Mouse (Mus musculus): Measurements from ENCODE around the gene Myh14. TPM values are rescaled to one million over a fixed set of nuclear protein-coding genes. Genes with fewer than 3 reads are reported as not detected.

Gene Myh14
- polyA plus RNA-seq, 1 experiment from 2014 or later = 1.9 TPM

DNA sequence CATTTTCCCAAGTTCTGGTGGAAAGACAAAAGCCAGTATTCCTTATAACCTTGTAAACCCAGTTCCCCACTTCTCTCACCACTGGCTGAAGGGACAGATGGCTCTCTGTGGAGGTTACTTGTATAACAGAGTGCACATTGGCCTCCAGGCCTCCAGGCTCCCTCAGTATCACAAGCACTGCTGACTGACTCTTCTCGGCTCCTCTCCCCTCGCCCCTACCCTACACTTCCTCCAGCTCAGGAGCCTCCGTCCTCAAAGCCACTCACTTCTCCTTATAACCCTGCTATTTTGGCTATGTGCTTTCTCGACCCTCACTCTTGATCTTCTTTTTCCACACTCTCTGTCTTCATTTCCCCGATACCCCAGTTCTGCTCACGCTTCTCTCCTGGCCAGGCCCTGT, 105.2 kb downstream of the Myh14 start:
- Histone ChIP-seq H3K9me3 (ENCODE audit: control insufficient read depth, low read length) (no peaks in the 10 kb centered on the region), H3K27me3 (ENCODE audit: control insufficient read depth, insufficient read depth, low read length) (no peaks in the 10 kb centered on the region), H3K4me2 (replicated peaks; ENCODE audit: low read depth, low read length) (no peak overlapping the region), H3K4me3 (ENCODE audit: low read depth, low read length) (no peak overlapping the region), H3K27ac (ENCODE audit: low read depth, low read length) (no peak overlapping the region), H3K36me3 (ENCODE audit: control insufficient read depth, insufficient read depth, low read length) (no peaks in the 10 kb centered on the region), H3K4me1 (replicated peaks; ENCODE audit: control insufficient read depth, insufficient read depth, low read length) (no peaks in the 10 kb centered on the region), H3K9ac (ENCODE audit: low read depth, low read length) (no peak overlapping the region)
- ATAC-seq (ENCODE audit: low FRiP score) (no peak), DNase-seq (ENCODE audit: low spot score) (no peak)
- WGBS = 70% methylated on average over 6 of the region's 6 CpGs

DNA sequence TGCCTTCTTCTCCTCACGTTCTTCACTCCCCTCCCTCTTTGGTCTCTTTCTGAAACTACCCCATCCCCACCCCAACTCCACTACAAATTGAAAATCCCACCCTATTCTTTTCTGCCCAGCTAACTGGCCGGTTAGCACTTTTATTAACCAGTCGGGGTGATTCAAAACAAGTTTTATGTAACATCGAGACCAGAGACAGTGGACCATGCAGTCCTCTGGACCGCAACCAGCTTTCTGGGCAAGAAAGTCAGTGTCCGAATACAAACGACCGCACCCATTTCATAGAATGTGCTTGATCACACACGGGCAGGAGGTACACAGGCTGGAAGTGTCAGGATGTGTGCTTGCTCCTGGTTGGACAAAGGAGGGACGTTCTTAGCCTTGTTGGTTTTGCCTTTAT, 106.2 kb downstream of the Myh14 start:
- Histone ChIP-seq H3K27me3 (ENCODE audit: control insufficient read depth, insufficient read depth, low read length) (no peaks in the 10 kb centered on the region), H3K4me2 (replicated peaks; ENCODE audit: low read depth, low read length) (no peak overlapping the region), H3K4me3 (ENCODE audit: low read depth, low read length) (no peak overlapping the region), H3K4me1 (replicated peaks; ENCODE audit: control insufficient read depth, insufficient read depth, low read length) (no peaks in the 10 kb centered on the region), H3K36me3 (ENCODE audit: control insufficient read depth, insufficient read depth, low read length) (no peaks in the 10 kb centered on the region), H3K9me3 (ENCODE audit: control insufficient read depth, low read length) (no peaks in the 10 kb centered on the region), H3K9ac (ENCODE audit: low read depth, low read length) (no peak overlapping the region), H3K27ac (ENCODE audit: low read depth, low read length) (no peak overlapping the region)
- 91% methylated on average over 10 of the region's 10 CpGs for WGBS
- DNase-seq (ENCODE audit: low spot score) = no peak
- no peak for ATAC-seq (ENCODE audit: low FRiP score)

DNA sequence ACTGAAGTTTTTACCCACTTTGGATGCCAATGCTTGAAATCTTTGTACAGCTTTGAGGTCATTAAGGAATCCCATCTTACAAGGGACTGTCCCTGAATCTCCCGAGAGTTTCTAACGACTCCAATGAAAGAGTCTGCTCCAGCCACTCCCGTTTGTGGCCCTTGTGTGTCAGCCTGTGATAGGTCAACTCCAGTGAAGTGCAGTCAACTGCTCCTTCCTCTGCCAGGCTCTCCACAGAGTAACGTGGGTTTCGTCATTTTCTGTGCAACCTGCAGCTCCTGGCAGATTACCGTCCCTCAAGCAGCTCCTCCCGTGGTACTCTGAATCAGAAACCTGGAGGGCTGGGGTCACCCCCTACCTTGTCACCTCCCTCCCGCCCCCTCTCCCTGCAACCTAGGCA, 107.4 kb downstream of the Myh14 start:
- WGBS = 60% methylated on average over 8 of the region's 8 CpGs
- H3K9ac ChIP-seq (ENCODE audit: low read depth, low read length) = no peak overlapping the region
- H3K4me3 ChIP-seq (ENCODE audit: low read depth, low read length) = no peak overlapping the region
- no peaks in the 10 kb centered on the region for H3K9me3 ChIP-seq (ENCODE audit: control insufficient read depth, low read length)
- no peak overlapping the region for H3K4me2 ChIP-seq (replicated peaks; ENCODE audit: low read depth, low read length)
- H3K4me1 ChIP-seq (replicated peaks; ENCODE audit: control insufficient read depth, insufficient read depth, low read length) = no peaks in the 10 kb centered on the region
- H3K27me3 ChIP-seq (ENCODE audit: control insufficient read depth, insufficient read depth, low read length) = no peaks in the 10 kb centered on the region
- no peaks in the 10 kb centered on the region for H3K36me3 ChIP-seq (ENCODE audit: control insufficient read depth, insufficient read depth, low read length)
- DNase-seq (ENCODE audit: low spot score) = no peak
- H3K27ac ChIP-seq (ENCODE audit: low read depth, low read length) = no peak overlapping the region
- no peak for ATAC-seq (ENCODE audit: low FRiP score)

DNA sequence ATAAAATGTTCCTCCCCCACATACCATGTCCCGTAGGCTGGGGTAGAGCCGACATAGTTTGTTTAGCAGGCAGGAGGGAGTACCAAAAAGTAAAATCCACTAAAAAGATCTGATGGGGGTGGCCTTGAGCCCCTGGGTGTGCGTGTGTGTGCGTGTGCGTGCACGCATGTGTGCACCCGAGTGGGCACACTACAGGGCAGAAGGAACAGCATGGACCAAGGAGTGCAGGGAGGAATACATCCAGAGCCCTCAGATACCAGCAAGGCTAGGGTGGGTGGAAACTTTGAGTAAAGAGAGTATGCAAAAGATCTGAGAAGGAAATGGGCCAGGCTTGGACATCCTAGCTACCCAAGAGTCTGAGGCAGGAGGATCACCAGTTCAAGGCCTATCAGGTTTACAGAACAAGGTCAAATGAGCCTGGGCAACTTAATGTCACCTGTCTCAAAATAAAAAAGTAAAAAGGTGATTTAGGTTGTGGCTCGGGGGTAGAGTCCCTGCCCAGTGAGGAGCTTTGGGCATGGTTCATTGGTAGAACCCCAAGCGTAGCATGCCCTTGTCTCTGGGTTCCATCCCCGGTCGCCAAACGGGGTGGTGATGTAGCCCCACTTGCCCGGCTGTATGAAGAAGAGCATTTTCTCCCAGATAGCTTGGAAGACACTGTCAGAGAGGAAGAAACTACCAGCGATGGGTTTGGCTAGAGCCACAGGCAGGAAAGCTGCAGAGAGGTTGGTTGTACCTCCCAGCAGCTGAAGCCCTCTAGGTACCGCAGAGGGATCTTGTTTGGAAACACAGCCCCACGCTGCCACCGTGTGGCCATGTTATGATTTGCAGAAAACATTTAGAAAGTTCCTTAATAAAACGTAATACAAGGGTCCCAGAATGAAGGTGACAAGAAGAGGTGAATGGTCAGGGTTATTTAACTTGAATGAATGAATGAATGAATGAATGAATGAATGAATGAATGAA, 109.9 kb downstream of the Myh14 start:
- Histone ChIP-seq H3K36me3 (ENCODE audit: control insufficient read depth, insufficient read depth, low read length) (no peaks in the 10 kb centered on the region), H3K4me1 (replicated peaks; ENCODE audit: control insufficient read depth, insufficient read depth, low read length) (no peaks in the 10 kb centered on the region), H3K4me2 (replicated peaks; ENCODE audit: low read depth, low read length) (no peak overlapping the region), H3K9ac (ENCODE audit: low read depth, low read length) (no peak overlapping the region), H3K27ac (ENCODE audit: low read depth, low read length) (no peak overlapping the region), H3K27me3 (ENCODE audit: control insufficient read depth, insufficient read depth, low read length) (no peaks in the 10 kb centered on the region), H3K4me3 (ENCODE audit: low read depth, low read length) (no peak overlapping the region), H3K9me3 (ENCODE audit: control insufficient read depth, low read length) (no peaks in the 10 kb centered on the region)
- peak; percentile 87 for DNase-seq (ENCODE audit: low spot score)
- ATAC-seq (ENCODE audit: low FRiP score) = no peak
- WGBS = 58% methylated on average over 18 of the region's 18 CpGs

DNA sequence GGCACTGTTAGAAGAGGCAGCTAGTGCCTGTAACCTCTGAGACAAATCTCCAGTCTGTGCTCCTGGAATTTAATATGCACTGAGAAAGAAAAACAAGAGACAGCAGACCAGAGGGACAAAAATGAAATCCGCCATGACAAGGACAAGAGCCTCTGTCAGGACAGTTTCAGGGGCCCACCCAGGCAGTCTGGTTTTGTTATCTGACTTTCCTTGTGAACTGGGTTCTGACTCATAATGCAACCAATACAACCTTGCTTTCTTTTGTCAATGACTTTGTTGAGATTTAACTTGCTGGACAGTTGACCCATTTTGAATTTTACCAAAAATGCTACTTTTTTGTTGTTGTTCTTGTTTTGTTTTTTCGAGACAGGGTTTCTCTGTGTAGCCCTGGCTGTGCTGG, 113.0 kb downstream of the Myh14 start:
- Histone ChIP-seq H3K4me3 (ENCODE audit: low read depth, low read length) (no peak overlapping the region), H3K4me1 (replicated peaks; ENCODE audit: control insufficient read depth, insufficient read depth, low read length) (peaks cover 2% of the 10 kb centered on the region; the same call in 1 of the 2 replicates), H3K9me3 (ENCODE audit: control insufficient read depth, low read length) (no peaks in the 10 kb centered on the region), H3K9ac (ENCODE audit: low read depth, low read length) (no peak overlapping the region), H3K4me2 (replicated peaks; ENCODE audit: low read depth, low read length) (no peak overlapping the region), H3K27me3 (ENCODE audit: control insufficient read depth, insufficient read depth, low read length) (no peaks in the 10 kb centered on the region), H3K36me3 (ENCODE audit: control insufficient read depth, insufficient read depth, low read length) (no peaks in the 10 kb centered on the region), H3K27ac (ENCODE audit: low read depth, low read length) (no peak overlapping the region)
- ATAC-seq (ENCODE audit: low FRiP score) (no peak), DNase-seq (ENCODE audit: low spot score) (no peak)
- WGBS = 72% methylated on average over 2 of the region's 2 CpGs

Other genes starting within 250 kb of the Myh14 start
- 9.1 and 11.4 TPM in 2 replicates for gene Lrrc4b, start 241.8 kb downstream of the Myh14 start, polyA plus RNA-seq (2014; fragmentation: Nextera tagmentation; extraction: Ambion mirVana)
- gene Aspdh, start 205.5 kb downstream of the Myh14 start, polyA plus RNA-seq (2014; fragmentation: Nextera tagmentation; extraction: Ambion mirVana) = 1.2 and 2.1 TPM in 2 replicates
- 57.3 and 59.1 TPM in 2 replicates for gene Josd2, start 202.9 kb downstream of the Myh14 start, polyA plus RNA-seq (2014; fragmentation: Nextera tagmentation; extraction: Ambion mirVana)
- gene Emc10, start 174.3 kb downstream of the Myh14 start, polyA plus RNA-seq (2014; fragmentation: Nextera tagmentation; extraction: Ambion mirVana) = 90.2 and 97.2 TPM in 2 replicates
- 13.5 and 20.6 TPM in 2 replicates for gene Fam71e1, start 174.3 kb downstream of the Myh14 start, polyA plus RNA-seq (2014; fragmentation: Nextera tagmentation; extraction: Ambion mirVana)
- gene Mybpc2, start 146.2 kb downstream of the Myh14 start, polyA plus RNA-seq (2014; fragmentation: Nextera tagmentation; extraction: Ambion mirVana) = 0.07 and 0.19 TPM in 2 replicates
- gene Spib, start 138.8 kb downstream of the Myh14 start, polyA plus RNA-seq (2014; fragmentation: Nextera tagmentation; extraction: Ambion mirVana) = not detected in 2 replicates
- gene Pold1, start 122.0 kb downstream of the Myh14 start, polyA plus RNA-seq (2014; fragmentation: Nextera tagmentation; extraction: Ambion mirVana) = 40.9 and 43.2 TPM in 2 replicates
- 70.8 and 72.7 TPM in 2 replicates for gene Nr1h2, start 116.9 kb downstream of the Myh14 start, polyA plus RNA-seq (2014; fragmentation: Nextera tagmentation; extraction: Ambion mirVana)
- 0.28 and 0.66 TPM in 2 replicates for gene Napsa, start 98.5 kb downstream of the Myh14 start, polyA plus RNA-seq (2014; fragmentation: Nextera tagmentation; extraction: Ambion mirVana)
- gene Kcnc3, start 80.2 kb downstream of the Myh14 start, polyA plus RNA-seq (2014; fragmentation: Nextera tagmentation; extraction: Ambion mirVana) = 1.4 and 2.1 TPM in 2 replicates
- not detected in 2 replicates for gene Izumo2, start 37.9 kb upstream of the Myh14 start, polyA plus RNA-seq (2014; fragmentation: Nextera tagmentation; extraction: Ambion mirVana)
- gene Vrk3, start 77.6 kb upstream of the Myh14 start, polyA plus RNA-seq (2014; fragmentation: Nextera tagmentation; extraction: Ambion mirVana) = 32.5 and 36.7 TPM in 2 replicates
- 3.0 and 3.7 TPM in 2 replicates for gene Zfp473, start 80.2 kb upstream of the Myh14 start, polyA plus RNA-seq (2014; fragmentation: Nextera tagmentation; extraction: Ambion mirVana)
- 44.2 and 62.3 TPM in 2 replicates for gene Nup62, start 145.2 kb upstream of the Myh14 start, polyA plus RNA-seq (2014; fragmentation: Nextera tagmentation; extraction: Ambion mirVana)
- 0.60 and 1.7 TPM in 2 replicates for gene Il4i1, start 145.5 kb upstream of the Myh14 start, polyA plus RNA-seq (2014; fragmentation: Nextera tagmentation; extraction: Ambion mirVana)
- gene Atf5, start 145.8 kb upstream of the Myh14 start, polyA plus RNA-seq (2014; fragmentation: Nextera tagmentation; extraction: Ambion mirVana) = 1.9 and 2.0 TPM in 2 replicates
- 31.7 and 38.0 TPM in 2 replicates for gene Akt1s1, start 178.1 kb upstream of the Myh14 start, polyA plus RNA-seq (2014; fragmentation: Nextera tagmentation; extraction: Ambion mirVana)
- 60.9 and 65.5 TPM in 2 replicates for gene Tbc1d17, start 178.2 kb upstream of the Myh14 start, polyA plus RNA-seq (2014; fragmentation: Nextera tagmentation; extraction: Ambion mirVana)
- gene Pnkp, start 186.3 kb upstream of the Myh14 start, polyA plus RNA-seq (2014; fragmentation: Nextera tagmentation; extraction: Ambion mirVana) = 26.3 and 27.6 TPM in 2 replicates
- 314 and 331 TPM in 2 replicates for gene Ptov1, start 198.9 kb upstream of the Myh14 start, polyA plus RNA-seq (2014; fragmentation: Nextera tagmentation; extraction: Ambion mirVana)
- 72.7 and 76.2 TPM in 2 replicates for gene Med25, start 221.9 kb upstream of the Myh14 start, polyA plus RNA-seq (2014; fragmentation: Nextera tagmentation; extraction: Ambion mirVana)
- 13.9 and 18.7 TPM in 2 replicates for gene Fuz, start 225.2 kb upstream of the Myh14 start, polyA plus RNA-seq (2014; fragmentation: Nextera tagmentation; extraction: Ambion mirVana)